In genomic region chr2:128966641-128967580, GRCm38 (mm10) we compare ENCODE assay signal across 8 mouse cellular contexts. TPM values are rescaled to one million over a fixed set of nuclear protein-coding genes. Genes with fewer than 3 reads are reported as not detected.
DNase-seq lines count a peak whose midpoint lies in the region; ATAC-seq and TF ChIP-seq lines count a peak whose summit lies in the region.

Zc3h6 (plus strand) TSS chr2:128967402.

- no peak for TF ChIP-seq EP300 in ES-Bruce4 (IDR thresholded peaks at IDR 0.05; ENCODE audit: insufficient read depth, low read depth, low read length)

- no peak for TF ChIP-seq CTCF in ES-Bruce4 (IDR thresholded peaks at IDR 0.05; ENCODE audit: low read depth, low read length)

- peak within 1 kb of the TSS; percentile 96 for H3K9ac ChIP-seq in ES-Bruce4 (ENCODE audit: low read depth, poor library complexity, severe bottlenecking)
- peak within 1 kb of the TSS; percentile 100 for H3K9ac ChIP-seq in forebrain, embryonic 13.5 days
- peak within 1 kb of the TSS; percentile 91 for H3K9ac ChIP-seq in neural tube, embryonic 15.5 days (replicated peaks)

- no peaks in the 10 kb centered on the region for H3K36me3 ChIP-seq in ES-Bruce4 (ENCODE audit: control insufficient read depth, insufficient read depth, low read length, poor library complexity, severe bottlenecking)
- H3K36me3 ChIP-seq in forebrain, embryonic 13.5 days (ENCODE audit: poor library complexity, severe bottlenecking): no peaks in the 10 kb centered on the region
- H3K36me3 ChIP-seq in neural tube, embryonic 15.5 days: no peaks in the 10 kb centered on the region

- peaks cover 2% of the 10 kb centered on the region for H3K4me1 ChIP-seq in ES-Bruce4 (ENCODE audit: control insufficient read depth, insufficient read depth, low read length)
- H3K4me1 ChIP-seq in forebrain, embryonic 13.5 days: peaks cover 15% of the 10 kb centered on the region
- H3K4me1 ChIP-seq in neural tube, embryonic 15.5 days: peaks cover 17% of the 10 kb centered on the region

- under 1% methylated on average over 65 of the region's 65 CpGs for WGBS in forebrain, embryonic 13.5 days
- WGBS in neural tube, embryonic 15.5 days: under 1% methylated on average over 65 of the region's 65 CpGs

- DNase-seq in heart, postnatal 14 days: peak; percentile 99
- DNase-seq in layer of hippocampus, adult 11-12 months (ENCODE audit: low spot score): peak; percentile 99
- DNase-seq in lung, adult 18-20 months: peak; percentile 98
- DNase-seq in testis, postnatal 14 days (ENCODE audit: low spot score): peak; percentile 99

- TF ChIP-seq POLR2A in ES-Bruce4 (IDR thresholded peaks at IDR 0.05; ENCODE audit: insufficient read depth, low read length): peak; percentile 59

- H3K4me2 ChIP-seq in forebrain, embryonic 13.5 days: peak within 1 kb of the TSS; percentile 59
- peak within 1 kb of the TSS; percentile 57 for H3K4me2 ChIP-seq in neural tube, embryonic 15.5 days

- peak within 1 kb of the TSS; percentile 84 for H3K4me3 ChIP-seq in ES-Bruce4 (ENCODE audit: low read depth, low read length)
- peak within 1 kb of the TSS; percentile 90 for H3K4me3 ChIP-seq in forebrain, embryonic 13.5 days
- peak within 1 kb of the TSS; percentile 63 for H3K4me3 ChIP-seq in neural tube, embryonic 15.5 days (replicated peaks)

- H3K27ac ChIP-seq in ES-Bruce4 (ENCODE audit: insufficient read depth, low read length): peak within 1 kb of the TSS; percentile 87
- peak within 1 kb of the TSS; percentile 100 for H3K27ac ChIP-seq in forebrain, embryonic 13.5 days
- H3K27ac ChIP-seq in neural tube, embryonic 15.5 days (replicated peaks): peak within 1 kb of the TSS; percentile 100

- no peaks in the 10 kb centered on the region for H3K27me3 ChIP-seq in ES-Bruce4 (ENCODE audit: control insufficient read depth, insufficient read depth, low read length, poor library complexity, severe bottlenecking)
- no peaks in the 10 kb centered on the region for H3K27me3 ChIP-seq in forebrain, embryonic 13.5 days
- no peaks in the 10 kb centered on the region for H3K27me3 ChIP-seq in neural tube, embryonic 15.5 days (replicated peaks)

- intact Hi-C loops in heart, postnatal 14 days (cut with DNase I): no loop called here

- ATAC-seq in cerebellum, adult (ENCODE audit: insufficient number of reproducible peaks, low FRiP score, low TSS enrichment): peak; percentile 97
- ATAC-seq in forebrain, embryonic 13.5 days: peak; percentile 98
- peak; percentile 96 for ATAC-seq in neural tube, embryonic 15.5 days (ENCODE audit: low FRiP score)

- no peaks in the 10 kb centered on the region for H3K9me3 ChIP-seq in ES-Bruce4 (replicated peaks; ENCODE audit: control insufficient read depth, insufficient read depth, low read length, poor library complexity, severe bottlenecking)
- H3K9me3 ChIP-seq in forebrain, embryonic 13.5 days (replicated peaks): no peaks in the 10 kb centered on the region
- H3K9me3 ChIP-seq in neural tube, embryonic 15.5 days (replicated peaks): no peaks in the 10 kb centered on the region

RNA-seq across cellular contexts. Expression of gene Zc3h6, which starts in this region (rescaled TPM):
- polyA plus RNA-seq in ES-Bruce4 (2011; ENCODE audit: insufficient read depth, insufficient read length, low read depth, missing spikeins): 10.8 and 12.7 TPM in 2 replicates
- polyA plus RNA-seq in forebrain, embryonic 13.5 days (2015; fragmentation: Nextera tagmentation; extraction: Ambion mirVana): 3.7 and 4.4 TPM in 2 replicates
- 1 to 10 TPM; 3.6 to 4.8 TPM for total RNA-seq in heart, postnatal 14 days (2021)
- polyA plus RNA-seq in neural tube, embryonic 15.5 days (2015; fragmentation: Nextera tagmentation; extraction: Ambion mirVana): 2.7 and 3.7 TPM in 2 replicates

Comparison
In these comparisons a context has a peak if more than half of its experiments do, and no peak if none do; other contexts are left out.
1. Peak in every context shown above with its lines: DNase-seq, ATAC-seq, H3K4me3 ChIP-seq and H3K27ac ChIP-seq.